Mouse (Mus musculus): ENCODE measurements around the gene AC131692.1. TPM values are rescaled to one million over a fixed set of nuclear protein-coding genes. Genes with fewer than 3 reads are reported as not detected.

AC131692.1 gene
- polyA plus RNA-seq, 1 experiment from 2014 or later: not detected

DNA sequence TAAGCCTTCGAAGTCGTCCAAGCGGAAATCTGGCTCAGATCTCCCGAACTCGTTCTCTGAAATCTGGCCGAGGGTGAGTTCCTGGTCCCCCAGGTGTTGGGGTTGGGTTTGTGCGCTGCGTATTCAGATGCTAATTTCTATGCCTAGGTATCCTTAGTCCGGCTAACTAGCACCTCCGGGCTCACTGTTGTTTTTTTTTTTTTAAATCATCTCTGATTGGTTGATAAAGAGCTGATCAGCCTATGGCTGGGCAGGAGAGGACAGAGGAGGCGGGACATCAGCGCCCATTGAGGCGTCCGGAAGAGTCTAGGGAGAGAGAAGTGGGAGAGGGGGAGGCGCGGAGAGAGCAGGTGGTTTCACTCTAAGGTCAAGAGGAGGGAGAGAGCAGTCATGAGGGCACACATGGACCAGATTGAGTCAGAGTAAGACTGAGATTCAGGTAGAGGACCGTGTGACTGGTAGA, 8.8 kb upstream of the AC131692.1 start:
- peaks cover 26% of the 10 kb centered on the region for H3K36me3 ChIP-seq (ENCODE audit: insufficient read depth, low read length)

GRCm38 (mm10) chr19:6088841-6089240, 5.4 kb upstream of the AC131692.1 start:
- H3K4me3 ChIP-seq (replicated peaks; ENCODE audit: low read depth, low read length): no peak overlapping the region
- no peak for ATAC-seq (replicated peaks; ENCODE audit: low FRiP score, low read depth)
- TF ChIP-seq CTCF (IDR thresholded peaks at IDR 0.05; ENCODE audit: low read depth): no peak
- no peaks in the 10 kb centered on the region for H3K9me3 ChIP-seq (replicated peaks; ENCODE audit: low read length)
- 92% methylated on average over 13 of the region's 13 CpGs for WGBS
- H3K4me2 ChIP-seq (ENCODE audit: low read length): no peak overlapping the region
- no peak for DNase-seq (ENCODE audit: low spot score)
- 0 out of 2 replicates have a peak, but pooled peaks cover 4% of the 10 kb centered on the region for H3K4me1 ChIP-seq (replicated peaks; ENCODE audit: insufficient read depth, low read length)
- no peak overlapping the region for H3K27ac ChIP-seq
- H3K9ac ChIP-seq (ENCODE audit: low read depth, low read length): no peak overlapping the region
- H3K36me3 ChIP-seq (ENCODE audit: insufficient read depth, low read length): peaks cover 17% of the 10 kb centered on the region
- no peaks in the 10 kb centered on the region for H3K27me3 ChIP-seq (ENCODE audit: insufficient read depth, low read length)

More for the DNA sequence above, 8.8 kb upstream of the AC131692.1 start:
- Histone ChIP-seq H3K9ac (ENCODE audit: low read depth, low read length) (peak overlapping the region; percentile 48), H3K4me1 (replicated peaks; ENCODE audit: insufficient read depth, low read length) (0 out of 2 replicates have a peak, but pooled peaks cover 6% of the 10 kb centered on the region), H3K27me3 (ENCODE audit: insufficient read depth, low read length) (no peaks in the 10 kb centered on the region), H3K4me3 (replicated peaks; ENCODE audit: low read depth, low read length) (peak overlapping the region; percentile 70), H3K9me3 (replicated peaks; ENCODE audit: low read length) (no peaks in the 10 kb centered on the region), H3K27ac (peak overlapping the region; percentile 70), H3K4me2 (ENCODE audit: low read length) (peak overlapping the region; percentile 85)
- DNase-seq (ENCODE audit: low spot score) (peak; percentile 92), ATAC-seq (replicated peaks; ENCODE audit: low FRiP score, low read depth) (peak; percentile 78)
- under 1% methylated on average over 17 of the region's 17 CpGs for WGBS
- TF ChIP-seq CTCF (IDR thresholded peaks at IDR 0.05; ENCODE audit: low read depth): no peak

DNA sequence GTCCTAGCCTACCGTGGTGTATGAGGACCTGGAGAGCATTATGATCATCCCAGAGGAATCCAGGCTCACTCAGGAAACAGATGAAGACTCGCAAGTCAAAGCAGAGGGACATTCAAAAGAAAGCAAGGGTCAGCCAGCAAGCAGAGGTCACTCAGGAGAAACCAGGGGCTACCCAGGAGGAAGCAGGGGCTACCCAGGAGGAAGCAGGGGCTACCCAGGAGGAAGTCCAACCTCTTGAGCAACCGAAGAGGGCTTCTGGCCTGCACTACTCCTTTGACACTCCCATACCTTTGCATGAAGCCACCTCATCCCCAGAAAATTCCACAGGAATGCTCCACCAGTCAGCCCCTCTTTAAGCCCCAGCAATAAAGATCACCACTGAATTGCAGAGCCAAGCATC, 3.6 kb downstream of the AC131692.1 start:
- H3K4me1 ChIP-seq (replicated peaks; ENCODE audit: insufficient read depth, low read length): no peaks in the 10 kb centered on the region
- no peak for TF ChIP-seq CTCF (IDR thresholded peaks at IDR 0.05; ENCODE audit: low read depth)
- no peak overlapping the region for H3K4me3 ChIP-seq (replicated peaks; ENCODE audit: low read depth, low read length)
- no peak overlapping the region for H3K4me2 ChIP-seq (ENCODE audit: low read length)
- 0 out of 2 replicates have a peak, but pooled peaks cover 3% of the 10 kb centered on the region for H3K36me3 ChIP-seq (ENCODE audit: insufficient read depth, low read length)
- WGBS: 81% methylated on average over 3 of the region's 3 CpGs
- no peaks in the 10 kb centered on the region for H3K9me3 ChIP-seq (replicated peaks; ENCODE audit: low read length)
- no peak for ATAC-seq (replicated peaks; ENCODE audit: low FRiP score, low read depth)
- H3K27ac ChIP-seq: no peak overlapping the region
- no peak for DNase-seq (ENCODE audit: low spot score)
- no peak overlapping the region for H3K9ac ChIP-seq (ENCODE audit: low read depth, low read length)
- H3K27me3 ChIP-seq (ENCODE audit: insufficient read depth, low read length): no peaks in the 10 kb centered on the region

DNA sequence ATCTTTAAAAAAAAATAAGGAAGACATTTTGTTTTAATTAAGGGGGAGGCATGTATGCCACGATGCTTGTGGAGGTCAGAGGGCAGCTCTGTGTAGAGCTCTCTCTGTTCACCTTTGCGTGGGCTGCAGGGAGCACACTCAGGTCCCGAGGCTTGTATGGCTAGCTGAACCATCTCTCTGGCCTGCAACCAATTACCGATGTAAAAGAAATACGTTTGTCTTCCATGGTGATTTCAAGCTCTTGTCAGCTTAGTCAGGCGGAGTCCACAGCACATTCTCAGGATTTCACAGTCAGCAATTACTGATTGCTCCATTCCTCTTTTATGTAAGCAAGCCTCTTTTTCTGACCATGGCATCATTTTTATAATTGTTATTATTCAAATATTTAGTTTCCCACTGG, 7.0 kb downstream of the AC131692.1 start:
- DNase-seq (ENCODE audit: low spot score): no peak
- H3K27ac ChIP-seq: no peak overlapping the region
- no peaks in the 10 kb centered on the region for H3K27me3 ChIP-seq (ENCODE audit: insufficient read depth, low read length)
- no peaks in the 10 kb centered on the region for H3K9me3 ChIP-seq (replicated peaks; ENCODE audit: low read length)
- H3K9ac ChIP-seq (ENCODE audit: low read depth, low read length): no peak overlapping the region
- ATAC-seq (replicated peaks; ENCODE audit: low FRiP score, low read depth): no peak
- H3K36me3 ChIP-seq (ENCODE audit: insufficient read depth, low read length): no peaks in the 10 kb centered on the region
- no peak overlapping the region for H3K4me2 ChIP-seq (ENCODE audit: low read length)
- no peak for TF ChIP-seq CTCF (IDR thresholded peaks at IDR 0.05; ENCODE audit: low read depth)
- no peaks in the 10 kb centered on the region for H3K4me1 ChIP-seq (replicated peaks; ENCODE audit: insufficient read depth, low read length)
- 58% methylated on average over 6 of the region's 6 CpGs for WGBS
- H3K4me3 ChIP-seq (replicated peaks; ENCODE audit: low read depth, low read length): no peak overlapping the region

DNA sequence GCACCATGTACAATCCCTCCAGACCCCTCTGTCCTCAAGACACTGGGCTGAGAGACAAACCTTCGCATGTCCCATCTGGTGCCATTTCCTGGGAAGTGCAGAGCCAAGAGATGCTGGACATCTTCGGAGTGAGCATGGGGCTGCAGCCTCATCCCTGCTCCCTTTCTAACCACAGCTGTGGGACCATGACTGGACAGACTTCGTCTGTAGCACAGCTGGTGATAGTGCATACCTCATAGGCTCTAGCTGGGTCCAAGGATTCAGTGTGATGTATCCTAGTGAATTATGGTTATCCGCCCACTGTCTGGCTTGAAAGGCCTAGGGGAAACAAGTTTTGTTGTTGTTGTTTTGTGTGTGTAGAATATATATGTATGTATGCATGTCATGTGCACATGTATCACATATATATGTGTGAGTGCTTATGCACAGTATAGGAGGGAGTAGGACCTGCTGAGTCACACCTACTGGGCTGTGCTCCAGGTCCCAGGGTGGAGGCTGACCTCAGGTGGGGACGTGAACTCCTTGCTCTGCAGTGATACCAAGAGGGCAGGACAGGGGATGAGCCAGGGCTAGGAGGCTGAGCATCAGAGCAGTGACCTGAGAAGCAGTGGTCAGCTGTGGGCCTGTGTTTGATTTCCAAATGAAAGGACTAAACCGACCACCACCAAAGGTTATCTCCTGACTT, 8.1 kb downstream of the AC131692.1 start:
- no peak overlapping the region for H3K4me2 ChIP-seq (ENCODE audit: low read length)
- no peak overlapping the region for H3K27ac ChIP-seq
- no peak for TF ChIP-seq CTCF (IDR thresholded peaks at IDR 0.05; ENCODE audit: low read depth)
- no peak for DNase-seq (ENCODE audit: low spot score)
- no peaks in the 10 kb centered on the region for H3K36me3 ChIP-seq (ENCODE audit: insufficient read depth, low read length)
- no peaks in the 10 kb centered on the region for H3K9me3 ChIP-seq (replicated peaks; ENCODE audit: low read length)
- no peak overlapping the region for H3K9ac ChIP-seq (ENCODE audit: low read depth, low read length)
- 75% methylated on average over 6 of the region's 6 CpGs for WGBS
- H3K4me3 ChIP-seq (replicated peaks; ENCODE audit: low read depth, low read length): no peak overlapping the region
- H3K27me3 ChIP-seq (ENCODE audit: insufficient read depth, low read length): no peaks in the 10 kb centered on the region
- no peak for ATAC-seq (replicated peaks; ENCODE audit: low FRiP score, low read depth)
- H3K4me1 ChIP-seq (replicated peaks; ENCODE audit: insufficient read depth, low read length): no peaks in the 10 kb centered on the region

- H3K4me2 ChIP-seq (ENCODE audit: low read length): no peak overlapping the region
- DNase-seq (ENCODE audit: low spot score) (no peak), ATAC-seq (replicated peaks; ENCODE audit: low FRiP score, low read depth) (no peak)
- no peak overlapping the region for H3K27ac ChIP-seq
- H3K4me3 ChIP-seq (replicated peaks; ENCODE audit: low read depth, low read length): no peak overlapping the region
- TF ChIP-seq CTCF (IDR thresholded peaks at IDR 0.05; ENCODE audit: low read depth): no peak
- no peaks in the 10 kb centered on the region for H3K36me3 ChIP-seq (ENCODE audit: insufficient read depth, low read length)
- WGBS: 70% methylated on average over 4 of the region's 4 CpGs
- H3K4me1 ChIP-seq (replicated peaks; ENCODE audit: insufficient read depth, low read length): no peaks in the 10 kb centered on the region
- no peaks in the 10 kb centered on the region for H3K27me3 ChIP-seq (ENCODE audit: insufficient read depth, low read length)
- no peak overlapping the region for H3K9ac ChIP-seq (ENCODE audit: low read depth, low read length)
- H3K9me3 ChIP-seq (replicated peaks; ENCODE audit: low read length): no peaks in the 10 kb centered on the region
Observed at GRCm38 (mm10) chr19:6104476-6104875, 10.3 kb downstream of the AC131692.1 start.
